Mouse (Mus musculus): Measurements from ENCODE around the gene Syt11. TPM values are rescaled to one million over a fixed set of nuclear protein-coding genes. Genes with fewer than 3 reads are reported as not detected.

The Syt11 gene
- polyA plus RNA-seq, 1 experiment from 2014 or later, result 231 TPM

Other genes with a start within 250 kb of the Syt11 start
- 46.1 and 47.8 TPM in 2 replicates for gene Mex3a, start 242.8 kb downstream of the Syt11 start, polyA plus RNA-seq (2015; fragmentation: Nextera tagmentation; extraction: Ambion mirVana)
- not detected in 2 replicates for gene Rab25, start 226.9 kb downstream of the Syt11 start, polyA plus RNA-seq (2015; fragmentation: Nextera tagmentation; extraction: Ambion mirVana)
- 149 and 193 TPM in 2 replicates for gene Lamtor2, start 222.1 kb downstream of the Syt11 start, polyA plus RNA-seq (2015; fragmentation: Nextera tagmentation; extraction: Ambion mirVana)
- 43.5 and 46.0 TPM in 2 replicates for gene Ubqln4, start 221.4 kb downstream of the Syt11 start, polyA plus RNA-seq (2015; fragmentation: Nextera tagmentation; extraction: Ambion mirVana)
- 132 and 140 TPM in 2 replicates for gene Ssr2, start 199.3 kb downstream of the Syt11 start, polyA plus RNA-seq (2015; fragmentation: Nextera tagmentation; extraction: Ambion mirVana)
- 166 and 210 TPM in 2 replicates for gene Arhgef2, start 169.2 kb downstream of the Syt11 start, polyA plus RNA-seq (2015; fragmentation: Nextera tagmentation; extraction: Ambion mirVana)
- not detected in 2 replicates for gene Rxfp4, start 122.0 kb downstream of the Syt11 start, polyA plus RNA-seq (2015; fragmentation: Nextera tagmentation; extraction: Ambion mirVana)
- gene Khdc4, start 89.4 kb downstream of the Syt11 start, polyA plus RNA-seq (2015; fragmentation: Nextera tagmentation; extraction: Ambion mirVana), result 107 and 109 TPM in 2 replicates
- gene Rit1, start 58.3 kb downstream of the Syt11 start, polyA plus RNA-seq (2015; fragmentation: Nextera tagmentation; extraction: Ambion mirVana), result 43.2 and 52.6 TPM in 2 replicates
- gene Gon4l, start 60.1 kb upstream of the Syt11 start, polyA plus RNA-seq (2015; fragmentation: Nextera tagmentation; extraction: Ambion mirVana), result 13.6 and 17.3 TPM in 2 replicates
- gene Msto1, start 138.8 kb upstream of the Syt11 start, polyA plus RNA-seq (2015; fragmentation: Nextera tagmentation; extraction: Ambion mirVana), result 44.5 and 47.7 TPM in 2 replicates
- 22.6 and 24.6 TPM in 2 replicates for gene Ash1l, start 175.5 kb upstream of the Syt11 start, polyA plus RNA-seq (2015; fragmentation: Nextera tagmentation; extraction: Ambion mirVana)
- gene Dap3, start 176.0 kb upstream of the Syt11 start, polyA plus RNA-seq (2015; fragmentation: Nextera tagmentation; extraction: Ambion mirVana), result 161 and 168 TPM in 2 replicates

Measured in forebrain, embryonic 16.5 days (tissue).